Mouse (Mus musculus) embryo, embryonic 9.5 days (tissue): ENCODE results near the gene Gm11037.
"Not testable (repeated sequence)": the region's sequence is repeated elsewhere in the genome, so short reads cannot be mapped to it uniquely, and the experiment has no call there.

Experiments used
- DNase-seq: peaks from one replicate; pipeline ENCODE4 v3.0.0-alpha.2; 2017; ENCODE audit errors: extremely low spot score

Gm11037 gene

DNA sequence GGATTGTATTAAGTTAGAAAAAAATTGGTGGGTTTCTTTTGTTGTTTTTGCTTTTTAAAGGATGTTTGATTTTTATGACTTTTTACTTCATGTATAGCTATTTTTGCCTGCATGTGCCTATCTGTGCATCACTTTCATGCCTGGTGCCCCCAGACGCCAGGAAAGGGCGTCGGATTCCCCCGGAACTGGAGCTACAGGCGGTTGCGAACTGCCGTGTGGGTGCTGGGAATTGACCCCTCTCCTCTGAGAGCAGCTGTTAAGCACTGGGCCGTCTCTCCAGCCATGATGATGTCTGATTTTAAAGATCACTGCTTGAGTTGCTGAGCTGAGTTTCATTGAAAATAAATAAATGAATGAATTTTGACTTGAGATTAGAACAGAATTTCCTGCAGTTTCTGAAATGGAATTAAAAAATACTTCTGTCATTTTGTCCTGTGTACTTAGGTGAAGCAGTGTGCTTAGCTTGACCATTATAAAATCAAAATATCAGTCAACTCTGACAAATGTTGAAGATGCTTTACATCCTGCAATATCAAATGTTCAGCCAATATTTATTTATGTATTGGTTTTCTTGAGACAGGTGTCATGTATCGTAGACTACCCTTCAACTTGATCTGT lies at the start of gene Gm11037:
Gene Gm11037 (plus strand): TSS at position 568 of the 618 bp plus-strand sequence.
- DNase-seq, result no peak

DNA sequence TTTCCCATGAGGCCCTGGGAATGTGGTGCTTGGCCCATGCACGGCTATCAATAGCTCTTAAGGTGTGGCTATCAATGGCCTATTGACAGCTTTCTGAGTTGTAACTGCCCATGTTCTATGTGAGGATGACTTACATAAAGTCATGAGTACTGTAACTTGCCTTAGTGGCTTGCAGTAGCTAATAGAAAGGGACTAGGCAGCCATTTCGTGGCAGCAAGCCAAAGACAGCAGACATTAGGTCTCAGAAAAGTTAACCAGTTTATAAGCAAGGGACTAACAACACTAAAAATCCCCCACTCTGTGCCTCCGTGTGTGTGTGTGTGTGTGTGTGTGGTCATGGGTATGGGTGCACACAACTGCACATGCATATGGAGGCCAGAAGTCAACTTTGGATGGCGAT lies 49.1 kb upstream of the Gm11037 start:
- DNase-seq, result no peak

DNA sequence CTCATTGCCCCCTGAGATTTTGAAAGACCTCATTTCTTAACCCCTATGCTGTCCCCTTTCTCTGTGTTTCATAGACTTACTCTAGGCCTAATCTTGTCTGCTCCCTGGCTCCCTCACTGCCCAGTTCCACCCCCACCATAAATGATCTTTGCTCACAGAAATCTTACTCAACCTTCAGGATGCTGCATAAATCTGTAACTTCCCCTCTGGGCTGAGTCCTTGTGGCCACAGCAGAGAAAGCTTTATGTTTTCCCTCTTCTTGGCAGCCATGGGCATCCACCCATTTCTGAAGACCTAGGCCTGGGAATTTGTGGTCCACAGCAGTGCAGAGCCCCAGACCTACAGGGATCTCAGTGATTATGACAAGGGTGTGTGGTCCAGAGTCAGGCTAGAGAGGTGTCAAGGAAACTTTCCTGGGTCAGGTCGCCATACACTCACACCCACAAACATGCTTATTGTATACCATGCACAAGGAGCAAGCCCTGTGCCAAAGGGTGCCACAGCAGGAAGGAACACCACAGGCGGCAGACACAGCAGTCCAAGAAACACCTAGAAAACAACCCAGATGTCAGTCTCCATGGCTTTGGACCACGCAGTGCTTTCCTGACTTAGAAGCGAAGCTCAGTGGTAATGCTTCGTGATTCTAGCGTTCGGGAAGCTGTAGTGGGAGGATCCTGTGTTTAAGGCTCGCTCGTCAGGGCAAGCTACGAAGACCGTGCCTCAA lies 46.5 kb upstream of the Gm11037 start, which contains the start of gene Siglec1:
Gene Siglec1 (minus strand): TSS at position 99 of the 724 bp plus-strand sequence.
- no peak for DNase-seq

DNA sequence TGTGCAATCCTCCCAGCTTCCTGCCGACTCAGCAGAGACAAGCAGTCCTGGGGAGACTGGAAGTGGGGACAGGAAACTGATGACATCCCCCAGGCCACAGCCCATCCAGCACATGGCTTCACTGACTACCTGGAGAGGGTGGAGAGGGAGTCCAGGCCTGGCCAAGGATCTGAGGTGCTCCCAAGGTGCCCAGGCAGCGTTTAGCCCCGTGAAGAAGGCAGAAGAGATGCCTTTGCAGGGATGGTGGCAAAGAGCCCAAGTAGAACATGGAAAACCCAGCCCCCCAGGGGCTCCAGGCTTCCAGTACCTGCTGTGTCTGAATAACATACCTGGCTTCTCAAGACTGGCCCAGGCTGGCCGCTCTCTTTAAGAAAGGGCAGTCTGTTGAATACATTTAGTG lies 44.7 kb upstream of the Gm11037 start:
- no peak for DNase-seq

DNA sequence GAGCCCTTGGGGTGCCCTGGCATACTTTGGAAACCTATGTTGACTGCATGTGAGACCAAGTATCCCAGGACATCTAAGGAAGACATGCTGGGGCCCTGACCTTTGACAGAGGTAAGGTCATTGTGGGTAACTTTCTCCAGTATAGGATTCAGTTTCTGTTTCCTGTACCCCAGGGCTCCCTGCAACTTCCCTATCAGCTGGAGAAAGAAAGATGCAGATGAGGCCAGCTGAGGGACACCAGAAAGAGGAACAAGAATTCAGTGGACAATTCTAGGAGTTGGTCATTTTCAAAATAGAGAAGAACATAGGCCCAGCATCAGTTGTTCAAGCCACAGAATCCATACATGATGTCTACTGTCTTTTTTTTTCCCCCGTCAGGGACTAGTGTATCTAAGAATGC lies 43.7 kb upstream of the Gm11037 start:
- DNase-seq, result no peak

DNA sequence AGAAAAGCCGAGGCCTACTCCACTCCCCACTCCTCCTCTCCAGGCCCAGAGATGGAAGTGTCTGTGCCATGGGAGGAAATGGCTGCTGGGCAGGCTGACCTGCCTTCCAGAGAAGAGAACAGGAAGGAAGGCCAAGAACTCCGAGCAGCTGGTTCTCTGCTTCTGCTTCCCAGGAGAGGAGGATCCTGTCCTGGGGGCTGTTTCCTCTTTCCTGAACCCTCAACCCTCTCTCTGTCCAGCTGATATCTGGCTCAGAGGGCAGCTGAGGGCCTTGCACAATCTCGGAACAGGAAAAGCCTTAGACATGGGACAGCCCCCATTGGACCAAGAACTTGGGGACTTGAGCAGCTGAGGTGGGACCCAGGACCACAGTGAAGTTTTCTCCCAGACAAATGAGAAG lies 42.4 kb upstream of the Gm11037 start:
- DNase-seq, result no peak

DNA sequence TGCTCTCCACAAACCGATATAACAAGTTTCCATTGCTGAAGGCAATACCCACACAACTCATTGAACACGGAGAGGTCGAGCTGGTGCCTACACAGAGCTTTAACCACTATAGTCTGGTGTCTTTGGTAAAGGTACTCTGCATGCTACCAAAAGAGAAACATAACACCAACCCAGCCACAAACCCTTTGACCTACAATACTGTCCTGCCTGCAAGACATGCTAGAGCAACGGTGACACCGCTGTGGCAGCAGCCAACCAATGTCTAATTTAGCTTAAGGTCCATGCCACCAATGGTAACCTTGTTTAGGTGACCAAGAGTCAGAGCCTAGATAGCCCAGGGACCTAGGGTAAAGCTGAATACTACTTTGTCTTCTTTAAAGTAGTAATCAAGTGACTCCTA lies 39.7 kb upstream of the Gm11037 start:
- DNase-seq, result no peak

DNA sequence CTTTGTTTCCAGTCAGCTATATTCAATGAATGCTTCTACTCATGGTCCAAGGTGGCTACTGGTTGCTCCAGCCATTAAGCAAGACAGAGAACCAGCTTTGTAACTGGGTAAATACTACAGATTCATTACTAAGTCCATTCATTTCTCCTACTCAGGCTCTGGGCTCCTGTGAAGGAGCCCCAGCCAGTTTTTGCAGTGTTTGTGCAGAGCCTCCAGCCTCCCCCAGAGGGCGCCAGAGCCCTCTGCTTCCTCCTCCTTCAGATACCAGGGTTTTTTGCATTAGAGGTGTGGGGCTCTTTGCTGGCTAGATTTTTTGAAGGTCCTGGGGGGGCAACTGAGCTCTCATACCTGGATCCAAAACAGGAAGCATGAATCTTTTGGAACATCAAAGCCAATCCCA lies 38.5 kb upstream of the Gm11037 start:
- peak; percentile 72 for DNase-seq

DNA sequence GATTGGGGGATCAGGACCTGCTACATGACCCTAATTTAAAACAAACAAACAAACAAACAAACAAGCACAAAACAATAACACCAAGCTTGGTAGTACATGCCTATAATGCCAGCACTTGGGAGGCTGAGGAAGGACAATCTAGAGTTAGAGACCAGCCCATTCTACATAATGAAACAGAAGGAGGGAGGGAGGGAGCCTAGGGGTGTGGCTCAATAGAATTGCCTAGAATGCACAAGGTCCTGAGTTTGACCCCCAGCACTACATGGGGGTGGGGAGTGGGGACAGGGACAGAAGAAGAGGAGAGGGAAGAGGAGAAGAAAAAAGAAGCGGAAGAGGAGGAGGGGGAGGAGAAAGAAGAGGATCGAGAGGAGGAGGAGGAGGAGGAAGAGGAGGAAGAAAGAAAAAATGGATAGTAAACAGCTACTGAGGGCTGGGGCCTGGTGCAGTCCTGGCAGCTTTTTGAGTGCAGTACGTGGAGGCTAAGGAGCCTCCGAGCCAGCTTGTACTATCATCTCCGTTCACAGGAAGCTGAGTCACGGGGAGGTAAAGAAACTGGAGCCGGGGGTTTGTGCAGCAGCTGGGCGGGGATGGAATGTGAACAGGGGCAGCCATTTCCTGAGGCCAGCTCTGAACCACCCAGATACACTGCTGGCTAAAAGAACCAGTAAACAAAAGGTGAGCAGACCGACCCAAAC lies 37.0 kb upstream of the Gm11037 start:
- DNase-seq, result peak; percentile 68

DNA sequence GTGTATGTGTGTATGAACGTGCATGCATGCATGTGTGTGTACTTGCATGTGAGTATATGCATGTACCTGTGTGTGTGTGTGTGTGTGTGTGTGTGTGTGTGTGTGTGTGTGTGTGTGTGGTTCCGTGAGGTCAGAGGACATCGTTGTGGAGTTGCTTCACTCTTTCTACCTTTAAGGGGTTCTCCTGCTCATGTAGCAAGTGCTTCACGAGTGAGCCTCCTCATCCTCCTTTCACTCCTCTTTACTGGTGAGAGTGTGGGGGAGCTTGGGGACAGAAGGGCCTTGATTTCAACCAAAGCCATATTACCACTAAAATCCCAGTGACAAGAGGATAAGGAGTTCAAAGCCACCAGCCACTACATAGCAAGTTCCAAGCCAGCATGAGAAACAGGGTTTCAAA lies 36.2 kb upstream of the Gm11037 start:
- no peak for DNase-seq

DNA sequence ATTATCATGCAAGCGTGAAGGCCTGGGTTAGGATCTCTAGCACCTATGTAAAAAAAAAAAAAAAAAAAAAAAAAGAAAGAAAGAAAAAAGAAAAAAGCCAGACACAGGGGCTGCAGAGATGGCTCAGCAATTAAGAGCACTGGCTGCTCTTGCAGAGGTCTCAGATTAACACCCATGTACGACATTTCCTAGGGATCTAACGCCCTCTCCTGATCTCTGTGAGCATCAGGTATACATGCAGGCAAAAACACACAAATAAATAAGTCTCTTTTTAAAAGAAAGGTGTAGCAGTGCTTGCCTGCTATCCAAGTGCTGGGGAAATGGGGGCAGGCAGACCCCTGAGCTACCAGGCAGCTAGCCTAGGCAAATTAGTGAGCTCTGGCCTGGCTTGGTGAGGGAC lies 31.8 kb upstream of the Gm11037 start:
- no peak for DNase-seq

DNA sequence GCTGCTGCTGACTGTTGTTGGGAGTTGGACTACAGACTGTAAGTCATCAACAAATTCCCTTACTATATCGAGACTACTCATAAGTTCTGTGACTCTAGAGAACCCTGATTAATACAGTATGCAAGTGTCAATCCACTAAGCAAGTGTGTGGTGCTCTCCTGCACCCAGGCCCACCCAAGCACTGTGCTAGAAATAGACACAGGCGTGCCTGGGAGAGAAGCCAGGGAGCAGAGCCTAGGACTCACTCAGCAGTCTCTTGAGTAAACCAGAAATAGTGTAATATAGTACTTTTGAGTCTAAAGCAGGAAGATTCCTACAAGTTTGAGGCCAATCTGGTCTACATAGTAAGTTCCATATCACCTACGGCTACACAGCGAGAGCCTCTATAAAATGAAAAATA lies 29.3 kb upstream of the Gm11037 start:
- DNase-seq, result no peak

DNA sequence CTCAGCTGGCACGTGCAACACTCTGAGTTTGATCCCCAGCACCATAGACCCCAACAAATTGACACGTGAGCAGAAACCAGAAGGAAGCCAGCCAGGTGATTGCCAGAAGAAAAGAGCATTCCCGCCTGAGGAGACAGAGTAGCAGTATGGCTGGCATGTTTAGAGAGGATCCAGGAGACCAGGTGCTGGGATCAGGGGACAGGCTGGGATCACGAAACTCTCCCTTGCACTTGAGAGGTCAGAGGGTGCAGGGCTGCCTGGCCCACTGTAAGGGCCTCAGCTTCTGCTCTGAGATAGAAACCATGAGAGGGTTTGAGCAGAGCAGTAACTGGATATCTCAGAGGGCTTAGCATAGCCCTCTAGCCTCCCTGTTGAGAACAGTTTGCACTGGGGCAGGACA lies 28.2 kb upstream of the Gm11037 start:
- not testable (repeated sequence) for DNase-seq

DNA sequence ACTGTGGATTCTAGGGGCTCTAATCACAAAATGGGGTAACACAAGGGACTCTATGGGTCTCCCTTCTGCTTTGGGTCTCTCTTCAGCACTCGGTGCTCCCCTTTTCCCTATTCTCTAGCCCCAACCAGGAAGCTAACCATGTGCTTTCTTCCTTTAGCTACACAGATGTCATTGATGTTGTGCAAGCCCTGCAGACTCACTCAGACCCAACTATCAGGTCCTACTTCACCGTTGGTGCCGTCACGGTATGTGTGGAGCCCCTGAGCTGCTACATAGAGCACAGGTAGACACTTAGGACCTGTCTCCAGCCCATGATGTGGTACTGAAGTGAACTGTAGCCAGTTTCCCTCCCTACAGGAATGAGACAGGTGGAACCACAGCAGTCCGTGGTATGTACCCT lies 27.3 kb upstream of the Gm11037 start:
- DNase-seq, result no peak

DNA sequence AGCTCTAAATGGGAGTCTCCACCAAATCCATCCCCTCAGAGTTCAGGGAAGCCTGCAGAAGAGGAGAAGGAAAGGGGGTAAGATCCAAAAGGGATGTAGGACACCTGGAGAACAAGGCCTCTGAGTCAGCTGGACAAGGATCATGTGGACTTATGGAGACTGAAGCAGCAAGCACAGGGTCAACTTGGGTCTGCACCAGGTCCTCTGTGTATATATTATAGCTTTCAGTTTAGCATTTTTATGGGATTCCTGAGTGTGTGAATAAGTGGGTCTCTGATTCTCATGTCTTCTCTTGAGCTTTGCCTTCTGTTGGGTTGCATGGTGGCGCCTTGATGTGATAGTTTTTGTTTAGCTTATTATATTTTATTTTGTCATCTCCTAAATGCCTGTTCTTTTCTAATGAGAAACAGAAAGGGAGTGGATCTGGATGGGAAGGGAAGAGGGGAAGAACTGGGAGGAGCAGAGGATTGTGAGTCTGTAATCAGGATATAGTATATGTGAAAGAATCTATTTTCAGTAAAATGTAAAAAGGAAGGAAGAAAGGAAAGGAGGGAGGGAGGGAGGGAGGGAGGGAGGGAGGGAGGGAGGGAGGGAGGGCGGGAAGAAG lies 14.2 kb upstream of the Gm11037 start:
- no peak for DNase-seq

DNA sequence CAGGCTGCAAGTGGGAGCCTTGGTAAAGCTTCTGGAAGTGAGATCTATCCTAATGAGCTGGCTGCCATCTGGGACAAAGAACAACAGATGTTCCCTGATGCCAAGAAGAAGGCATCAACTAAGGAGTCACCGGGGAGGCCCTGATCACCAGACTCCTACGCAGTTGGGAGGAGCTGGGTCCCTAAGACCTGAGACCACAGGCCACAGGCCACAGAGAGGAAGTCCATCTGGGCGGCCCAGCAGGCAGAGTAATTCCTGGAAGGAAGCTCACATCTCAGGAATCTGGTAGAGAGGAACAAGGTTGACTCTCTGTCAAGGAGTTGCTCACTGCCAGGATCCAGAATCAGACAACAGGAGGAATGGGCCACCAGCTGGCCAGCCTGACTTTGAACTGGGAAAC lies 9.1 kb upstream of the Gm11037 start:
- no peak for DNase-seq

DNA sequence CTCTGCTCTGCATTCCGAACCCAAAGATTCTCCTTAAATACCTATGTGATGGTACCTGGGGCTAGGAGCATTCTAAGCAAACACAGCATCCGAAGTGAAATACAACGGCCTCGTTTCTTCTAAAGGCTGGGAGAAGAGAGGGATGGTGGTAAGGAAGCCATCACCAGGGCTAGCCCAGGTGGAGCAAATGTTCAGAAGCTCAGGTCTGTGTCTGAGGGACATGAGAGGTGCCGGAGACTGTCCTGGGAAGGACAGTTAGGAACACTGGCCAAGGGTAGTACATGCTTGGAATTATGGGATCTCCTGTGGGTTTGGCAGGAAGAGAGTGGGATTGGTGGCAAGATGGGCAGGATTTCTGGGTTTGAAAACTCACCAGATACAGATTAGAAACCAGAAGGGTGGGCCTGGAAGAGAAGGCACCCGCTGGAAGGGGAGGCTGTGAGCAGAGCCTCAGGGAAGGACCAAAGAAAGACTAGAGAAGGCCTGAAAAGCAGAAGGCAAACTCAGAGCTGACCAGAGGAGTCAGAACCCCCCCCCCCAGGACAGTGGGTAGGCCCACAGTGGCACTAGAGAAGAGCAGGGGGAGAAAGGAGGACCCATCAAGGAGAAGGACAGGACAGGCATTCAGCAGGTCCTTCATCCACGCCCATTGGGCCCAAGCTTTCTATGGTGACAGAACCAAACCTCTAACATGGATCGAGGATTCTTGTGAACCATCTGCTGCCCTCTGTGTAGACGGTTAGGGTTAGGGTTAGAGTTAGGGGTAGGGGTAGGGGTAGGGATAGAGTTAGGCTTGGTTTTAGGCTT lies 7.9 kb upstream of the Gm11037 start:
- DNase-seq, result no peak

DNA sequence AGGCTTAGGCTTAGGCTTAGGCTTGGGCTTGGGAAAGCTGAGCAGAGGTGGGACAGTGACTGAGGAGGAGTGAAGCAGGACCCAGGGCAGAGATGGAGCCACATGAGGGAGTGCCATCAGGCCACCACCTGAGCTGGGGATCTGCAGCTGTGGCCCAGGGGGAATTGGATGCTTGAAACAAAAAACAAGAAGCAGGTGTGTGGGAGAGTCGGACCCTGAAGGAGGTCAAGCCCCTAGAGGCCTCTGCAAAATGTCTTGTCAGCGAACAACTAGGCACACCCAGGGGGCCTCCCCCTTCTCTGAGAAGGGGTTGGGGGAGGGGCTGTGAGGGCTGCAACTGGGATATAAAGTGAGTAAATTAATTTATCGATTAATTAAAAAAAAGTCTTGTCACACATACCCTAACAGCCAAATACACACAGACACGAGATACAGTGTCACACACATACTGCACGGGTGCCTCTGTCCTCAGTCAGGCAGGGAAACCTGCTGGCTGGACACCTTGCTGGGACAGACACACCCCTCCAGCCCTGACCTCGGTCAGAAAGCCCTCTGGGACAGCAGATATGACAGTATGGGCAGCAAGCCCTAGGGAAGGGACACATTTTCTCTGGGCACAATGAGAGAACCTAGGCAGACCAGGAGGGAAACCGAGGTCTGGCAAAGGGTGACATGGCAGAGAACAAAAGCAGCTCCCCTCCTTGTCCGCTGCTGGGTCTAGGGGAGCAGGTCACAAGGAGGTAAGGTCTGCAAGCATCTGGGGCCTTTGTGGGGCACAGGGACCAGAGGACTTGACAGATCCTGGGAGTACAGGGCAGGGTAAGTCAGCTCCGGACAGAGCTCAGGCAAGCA lies 7.1 kb upstream of the Gm11037 start:
- DNase-seq, result no peak

DNA sequence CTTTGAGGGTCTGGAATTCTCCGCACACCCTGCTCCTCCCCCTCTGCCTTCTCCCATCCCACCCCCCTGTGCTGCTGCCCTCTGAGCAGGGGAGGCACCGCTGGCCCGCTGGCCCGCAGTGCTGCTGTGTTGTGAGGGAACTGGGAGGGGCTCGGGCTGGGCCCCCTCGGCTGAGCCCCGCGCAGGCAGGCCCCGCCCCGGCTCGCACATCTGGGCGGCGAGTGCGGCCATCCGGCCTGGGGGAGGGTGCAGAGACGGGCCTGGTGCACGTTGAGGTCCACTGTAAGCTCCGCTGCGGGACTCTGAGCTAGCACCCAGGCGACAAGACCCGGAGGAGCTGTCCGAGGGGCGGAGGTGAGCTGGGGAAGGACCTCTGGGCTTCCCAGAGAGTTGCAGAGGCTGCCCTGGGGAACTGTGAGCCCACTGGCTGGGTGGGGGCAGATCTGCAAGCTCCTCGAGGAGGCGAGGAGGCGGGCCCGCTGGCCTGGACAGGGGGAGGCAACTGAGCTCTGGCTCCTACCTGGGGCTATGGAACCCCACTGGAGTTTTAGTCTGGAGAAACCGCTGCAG lies 6.1 kb upstream of the Gm11037 start, which contains the start of gene Hspa12b:
Gene Hspa12b (plus strand): TSS at position 120 of the 570 bp plus-strand sequence.
- DNase-seq, result peak; percentile 85

DNA sequence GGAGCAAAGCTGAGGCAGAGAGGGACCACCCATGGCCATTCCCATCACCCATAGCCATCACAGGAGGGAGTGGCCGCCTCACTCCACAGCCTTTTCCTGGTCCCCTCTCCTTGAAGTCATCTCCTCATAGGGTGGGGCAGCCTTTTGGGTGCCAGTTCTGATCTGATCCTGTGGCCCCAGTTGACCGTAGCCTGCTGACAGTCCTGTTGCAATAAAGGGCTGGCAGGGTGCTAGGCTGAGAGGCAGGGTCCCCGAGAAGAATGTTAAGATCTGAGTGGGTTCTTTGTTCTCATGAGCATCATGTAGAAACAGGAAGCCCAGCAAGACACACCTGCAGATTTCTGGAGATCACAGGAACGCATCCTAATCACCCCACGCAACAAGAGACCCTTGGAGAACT lies 5.1 kb upstream of the Gm11037 start:
- DNase-seq, result no peak
